Mouse (Mus musculus): ENCODE data around the gene Col4a1.

Col4a1 gene

GRCm38 (mm10) chr8:11312349-11313175 is at the start of gene Col4a1, which contains the start of gene Col4a2:
Gene Col4a1 (minus strand): TSS chr8:11312826.
Gene Col4a2 (plus strand): TSS chr8:11312805.
- DNase-seq, result peak; percentile 85 to 92

- DNase-seq, result no peak
These were observed 49.1 kb upstream of the Col4a1 start for GRCm38 (mm10) chr8:11361546-11362277.

- DNase-seq, result no peak
These were observed 47.2 kb upstream of the Col4a1 start for GRCm38 (mm10) chr8:11359846-11360245.

- DNase-seq, result no peak
These were observed 45.4 kb upstream of the Col4a1 start for GRCm38 (mm10) chr8:11357921-11358436.

GRCm38 (mm10) chr8:11356776-11357175 is 44.1 kb upstream of the Col4a1 start:
- no peak for DNase-seq

- DNase-seq, result no peak
These were observed 43.3 kb upstream of the Col4a1 start for GRCm38 (mm10) chr8:11355900-11356299.

- DNase-seq, result peak in 1 of 2 experiments; percentile 59
These were observed 42.3 kb upstream of the Col4a1 start for GRCm38 (mm10) chr8:11354800-11355451.

- DNase-seq, result no peak
These were observed 39.9 kb upstream of the Col4a1 start for GRCm38 (mm10) chr8:11352514-11352913.

- DNase-seq, result peak; percentile 48 to 79
These were observed 38.7 kb upstream of the Col4a1 start for GRCm38 (mm10) chr8:11351355-11351754.

- peak; percentile 36 to 72 for DNase-seq
These were observed 36.0 kb upstream of the Col4a1 start for GRCm38 (mm10) chr8:11348622-11349021.

- peak; percentile 33 to 73 for DNase-seq
These were observed 35.1 kb upstream of the Col4a1 start for GRCm38 (mm10) chr8:11347699-11348098.

GRCm38 (mm10) chr8:11346225-11346624 is 33.6 kb upstream of the Col4a1 start:
- peak in 1 of 2 experiments; percentile 52 for DNase-seq

- DNase-seq, result no peak
These were observed 31.8 kb upstream of the Col4a1 start for GRCm38 (mm10) chr8:11344459-11344858.

- no peak for DNase-seq
These were observed 28.5 kb upstream of the Col4a1 start for GRCm38 (mm10) chr8:11341111-11341566.

GRCm38 (mm10) chr8:11340310-11341110 is 27.9 kb upstream of the Col4a1 start:
- peak; percentile 39 to 49 for DNase-seq

- no peak for DNase-seq
These were observed 25.9 kb upstream of the Col4a1 start for GRCm38 (mm10) chr8:11338507-11338906.

- no peak for DNase-seq
These were observed 25.0 kb upstream of the Col4a1 start for GRCm38 (mm10) chr8:11337642-11338041.

GRCm38 (mm10) chr8:11336346-11336745 is 23.7 kb upstream of the Col4a1 start:
- no peak for DNase-seq

GRCm38 (mm10) chr8:11335238-11335637 is 22.6 kb upstream of the Col4a1 start:
- DNase-seq, result no peak

- no peak for DNase-seq
These were observed 21.9 kb upstream of the Col4a1 start for GRCm38 (mm10) chr8:11334493-11334892.

- DNase-seq, result no peak
These were observed 21.1 kb upstream of the Col4a1 start for GRCm38 (mm10) chr8:11333746-11334145.

- DNase-seq, result peak in 1 of 2 experiments; percentile 52
These were observed 18.9 kb upstream of the Col4a1 start for GRCm38 (mm10) chr8:11331561-11331960.

Data from lung, postnatal 4 days (tissue).